Mouse (Mus musculus) thymus, postnatal 4 days (tissue): ENCODE data around the gene Syngap1.
"Not testable (repeated sequence)": the region's sequence is repeated elsewhere in the genome, so short reads cannot be mapped to it uniquely, and the experiment has no call there.

Experiments
- DNase-seq: peaks from one replicate; pipeline ENCODE4 v3.0.0; 2021

The Syngap1 gene

GRCm38 (mm10) chr17:26941031-26941789, at the start of gene Syngap1:
Gene Syngap1, plus strand, starts transcription at chr17:26941253.
- DNase-seq, result peak; percentile 61

- DNase-seq, result no peak
Measured at GRCm38 (mm10) chr17:26892635-26893375, 48.2 kb upstream of the Syngap1 start.

- no peak for DNase-seq
Measured at GRCm38 (mm10) chr17:26893492-26893891, 47.6 kb upstream of the Syngap1 start.

- DNase-seq, result peak; percentile 19
Measured at GRCm38 (mm10) chr17:26894342-26894741, 46.7 kb upstream of the Syngap1 start.

- peak; percentile 78 for DNase-seq
Measured at GRCm38 (mm10) chr17:26895578-26895977, 45.5 kb upstream of the Syngap1 start.

- no peak for DNase-seq
Measured at GRCm38 (mm10) chr17:26900916-26901315, 40.1 kb upstream of the Syngap1 start.

GRCm38 (mm10) chr17:26904320-26904719, 36.7 kb upstream of the Syngap1 start:
- DNase-seq, result no peak

GRCm38 (mm10) chr17:26907506-26907905, 33.5 kb upstream of the Syngap1 start:
- DNase-seq, result not testable (repeated sequence)

- DNase-seq, result no peak
Measured at GRCm38 (mm10) chr17:26915248-26915647, 25.8 kb upstream of the Syngap1 start.

GRCm38 (mm10) chr17:26916711-26917482, 24.2 kb upstream of the Syngap1 start, which contains the start of gene Kifc5b:
Gene Kifc5b, plus strand, starts transcription at chr17:26917091.
- peak; percentile 99 for DNase-seq

GRCm38 (mm10) chr17:26917560-26917959, 23.5 kb upstream of the Syngap1 start:
- not testable (repeated sequence) for DNase-seq

GRCm38 (mm10) chr17:26918343-26918742, 22.7 kb upstream of the Syngap1 start:
- no peak for DNase-seq

GRCm38 (mm10) chr17:26919516-26919915, 21.5 kb upstream of the Syngap1 start:
- DNase-seq, result not testable (repeated sequence)

- not testable (repeated sequence) for DNase-seq
Measured at GRCm38 (mm10) chr17:26922368-26922767, 18.7 kb upstream of the Syngap1 start.

GRCm38 (mm10) chr17:26925414-26925813, 15.6 kb upstream of the Syngap1 start:
- DNase-seq, result not testable (repeated sequence)

GRCm38 (mm10) chr17:26931795-26932194, 9.3 kb upstream of the Syngap1 start:
- DNase-seq, result peak; percentile 59

- DNase-seq, result peak; percentile 100
Measured at GRCm38 (mm10) chr17:26932839-26933398, 8.1 kb upstream of the Syngap1 start, which contains the start of gene Phf1. Gene Phf1, plus strand, starts transcription at chr17:26933052.

GRCm38 (mm10) chr17:26933419-26933818, 7.6 kb upstream of the Syngap1 start:
- DNase-seq, result no peak

- DNase-seq, result no peak
Measured at GRCm38 (mm10) chr17:26933885-26934827, 6.9 kb upstream of the Syngap1 start.

- no peak for DNase-seq
Measured at GRCm38 (mm10) chr17:26935027-26935426, 6.0 kb upstream of the Syngap1 start.

GRCm38 (mm10) chr17:26936453-26936852, 4.6 kb upstream of the Syngap1 start:
- no peak for DNase-seq
